Mouse (Mus musculus) heart, adult 9 months (tissue): ENCODE data around the gene Plxnd1.

Source experiments
- DNase-seq, 2 experiments: peaks; one replicate each; pipeline ENCODE4 v3.0.0; 2022; ENCODE audit warnings: low spot score in 2 of 2

The Plxnd1 gene

DNA sequence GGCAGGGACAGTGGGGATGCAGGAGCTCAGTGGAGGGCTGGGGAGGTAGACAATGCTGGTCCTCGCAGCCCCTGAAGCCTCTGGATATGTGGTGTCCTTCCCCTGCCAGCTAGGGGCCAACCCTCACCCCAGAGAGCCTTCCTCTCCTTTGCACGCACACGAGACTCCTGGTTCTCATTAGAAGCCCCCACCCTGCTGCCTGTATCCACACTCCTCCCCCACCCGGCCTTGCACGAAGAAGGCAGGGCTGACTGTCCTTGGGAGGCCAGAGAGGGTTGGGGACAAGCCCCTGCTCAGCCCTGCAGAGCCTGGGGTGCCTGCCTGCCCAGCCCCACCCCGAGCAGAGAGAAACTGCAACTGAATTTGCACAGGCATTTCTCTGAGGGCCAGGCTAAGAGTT is 37.1 kb downstream of the Plxnd1 start:
- DNase-seq = no peak

- peak in 1 of 2 experiments; percentile 67 for DNase-seq
Measured at GRCm38 (mm10) chr6:115956922-115957601, 37.7 kb downstream of the Plxnd1 start.

DNA sequence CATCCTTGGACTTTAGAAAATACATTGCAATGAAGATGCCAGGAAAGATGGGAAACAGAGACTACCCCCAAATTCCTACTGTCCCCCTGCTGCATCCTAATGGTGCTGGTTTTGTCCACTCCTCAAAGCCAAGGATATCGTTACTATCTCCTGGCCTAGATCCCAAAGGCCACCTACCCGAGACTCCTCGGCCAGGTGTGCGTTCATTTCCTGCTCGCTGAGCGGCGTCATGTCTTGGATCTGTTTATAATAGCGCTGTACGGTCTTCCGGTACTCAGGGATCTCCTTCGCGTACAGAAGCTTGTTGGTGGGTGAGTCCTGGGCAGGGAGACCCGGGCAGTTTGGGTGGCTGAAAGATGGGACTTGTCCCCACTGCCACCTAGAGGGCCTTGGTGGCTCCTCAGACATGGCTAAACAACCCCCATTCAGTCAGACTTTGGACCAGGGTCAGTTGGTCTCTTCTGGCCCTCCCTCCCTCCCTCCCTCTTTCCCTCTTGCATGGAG is 38.3 kb downstream of the Plxnd1 start:
- DNase-seq = no peak

GRCm38 (mm10) chr6:115955664-115956063 is 39.1 kb downstream of the Plxnd1 start:
- DNase-seq = no peak

DNA sequence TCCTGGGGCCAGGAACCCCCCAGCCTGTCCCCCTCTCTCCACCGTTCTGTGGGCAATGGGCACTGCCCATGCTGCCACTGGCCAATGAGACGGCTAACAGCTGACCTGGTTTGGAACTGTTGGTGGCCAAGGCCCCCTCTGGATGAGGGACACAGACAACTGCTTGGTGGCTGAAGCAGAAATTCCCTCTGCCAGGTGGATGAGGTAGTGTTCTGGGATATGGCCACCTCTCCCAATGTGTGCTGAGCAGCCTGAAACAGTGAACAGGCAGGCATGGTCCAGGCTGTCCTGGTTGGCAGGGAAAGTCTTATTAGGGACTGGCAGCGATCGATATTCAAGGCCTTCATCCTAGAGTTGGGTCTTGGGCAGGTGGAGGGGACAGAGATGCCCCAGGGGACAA is 39.6 kb downstream of the Plxnd1 start:
- DNase-seq = no peak

GRCm38 (mm10) chr6:115954506-115955074 is 40.2 kb downstream of the Plxnd1 start:
- no peak for DNase-seq

DNA sequence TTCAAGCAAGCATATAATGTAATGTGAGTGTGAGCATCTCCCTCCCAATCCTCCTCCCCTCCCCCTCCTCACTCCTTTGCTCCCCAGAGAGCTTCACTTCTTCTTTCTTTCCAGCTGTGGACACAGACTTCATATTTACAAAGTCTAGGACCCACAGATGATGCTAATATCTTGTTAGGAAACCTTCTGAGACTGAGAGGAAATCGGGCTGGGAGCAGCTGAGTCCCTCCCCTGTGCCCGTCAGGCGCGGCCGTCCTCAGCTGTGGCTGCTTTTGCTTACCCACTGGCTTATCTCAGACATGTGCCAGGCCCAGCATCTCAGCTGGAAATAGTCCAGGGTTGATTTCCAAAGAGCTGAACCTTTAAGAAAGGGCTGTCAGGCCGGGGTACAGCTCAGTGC is 48.4 kb downstream of the Plxnd1 start:
- DNase-seq = no peak

GRCm38 (mm10) chr6:115945633-115946032 is 49.2 kb downstream of the Plxnd1 start:
- no peak for DNase-seq

DNA sequence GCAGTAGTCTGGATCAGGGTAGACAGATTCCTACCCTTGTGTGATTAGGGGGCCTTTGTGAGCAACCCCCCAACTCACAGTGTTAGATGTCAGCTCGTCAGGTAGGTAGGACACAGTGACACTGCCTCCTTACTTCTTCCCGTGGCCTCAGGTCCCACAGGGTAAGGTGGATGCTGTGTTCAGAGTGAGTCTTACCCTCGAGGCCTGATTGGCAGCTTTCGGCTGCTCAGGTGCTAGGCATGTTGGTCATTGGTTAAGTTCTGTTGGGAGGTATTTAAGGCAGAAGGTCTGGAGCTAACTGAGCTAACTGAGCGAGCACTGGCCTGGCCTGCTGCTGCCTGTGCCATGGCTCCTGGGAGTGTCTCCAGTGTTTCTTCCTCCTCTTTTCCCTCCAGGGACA is 50.2 kb downstream of the Plxnd1 start, which contains the start of gene H1foo:
H1foo (plus strand) TSS at position 301 of the 400 bp plus-strand sequence.
- DNase-seq = no peak

GRCm38 (mm10) chr6:115943498-115944427 is 51.0 kb downstream of the Plxnd1 start:
- peak in 1 of 2 experiments; percentile 51 for DNase-seq

DNA sequence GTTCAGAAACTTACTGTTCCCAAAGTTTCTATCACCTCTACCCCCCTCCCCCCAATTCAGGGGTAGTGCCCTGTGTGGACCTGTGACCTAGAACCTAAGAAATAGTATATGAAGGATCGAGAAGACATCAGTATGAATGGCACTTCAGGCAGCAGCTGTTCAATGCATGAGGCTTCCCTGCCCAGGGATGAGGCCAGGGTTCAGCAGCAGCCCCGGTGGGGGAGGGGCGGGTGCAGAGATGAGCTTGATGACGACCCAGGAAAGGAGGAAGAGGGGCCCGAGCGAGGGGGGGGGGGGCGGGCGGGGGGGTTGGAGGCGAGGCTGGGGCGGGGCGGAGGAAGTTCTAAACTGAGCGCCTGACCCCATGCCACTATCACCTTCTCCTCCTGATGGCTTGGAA is 53.7 kb downstream of the Plxnd1 start:
- no peak for DNase-seq

DNA sequence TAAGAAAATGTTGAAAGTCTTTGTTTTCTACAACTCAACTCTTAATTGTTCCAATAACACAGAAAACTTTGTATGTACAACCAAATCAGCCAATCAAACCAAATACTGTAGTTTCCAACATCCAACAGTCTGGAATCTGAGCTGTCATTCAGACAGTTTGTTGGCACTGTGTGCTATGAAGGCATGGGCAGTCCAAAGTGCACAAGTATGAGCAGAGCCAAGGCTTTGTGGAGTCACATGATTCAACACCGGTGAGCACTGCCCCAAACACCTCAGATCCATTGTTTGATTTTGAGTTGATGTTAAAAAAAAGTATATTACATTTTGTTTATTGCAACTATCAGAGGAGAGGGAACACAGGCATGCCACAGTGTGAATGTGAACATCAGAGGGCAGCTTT is 54.2 kb downstream of the Plxnd1 start:
- DNase-seq = no peak

- DNase-seq = no peak
Measured at GRCm38 (mm10) chr6:115938798-115939197, 56.0 kb downstream of the Plxnd1 start.

- DNase-seq = no peak
Measured at GRCm38 (mm10) chr6:115938011-115938410, 56.8 kb downstream of the Plxnd1 start.

DNA sequence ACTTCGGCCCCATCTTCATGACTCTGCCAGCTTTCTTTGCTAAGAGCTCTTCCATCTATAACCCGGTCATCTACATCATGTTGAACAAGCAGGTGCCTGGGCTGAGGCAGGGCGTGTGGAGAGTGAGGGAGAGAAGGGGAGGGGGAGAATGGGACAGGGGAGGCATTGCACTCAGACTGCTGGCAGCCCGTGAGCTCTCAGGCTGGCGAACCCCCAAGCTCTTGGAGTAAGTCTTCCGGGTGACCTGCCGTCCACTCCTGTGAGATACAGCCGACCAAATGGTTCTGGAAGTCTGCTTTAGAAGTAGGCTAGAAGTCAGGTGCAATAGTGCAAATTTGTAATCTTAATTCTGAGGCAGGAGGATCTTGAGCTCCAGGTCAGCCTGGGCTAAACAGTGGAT is 59.3 kb downstream of the Plxnd1 start:
- no peak for DNase-seq

DNA sequence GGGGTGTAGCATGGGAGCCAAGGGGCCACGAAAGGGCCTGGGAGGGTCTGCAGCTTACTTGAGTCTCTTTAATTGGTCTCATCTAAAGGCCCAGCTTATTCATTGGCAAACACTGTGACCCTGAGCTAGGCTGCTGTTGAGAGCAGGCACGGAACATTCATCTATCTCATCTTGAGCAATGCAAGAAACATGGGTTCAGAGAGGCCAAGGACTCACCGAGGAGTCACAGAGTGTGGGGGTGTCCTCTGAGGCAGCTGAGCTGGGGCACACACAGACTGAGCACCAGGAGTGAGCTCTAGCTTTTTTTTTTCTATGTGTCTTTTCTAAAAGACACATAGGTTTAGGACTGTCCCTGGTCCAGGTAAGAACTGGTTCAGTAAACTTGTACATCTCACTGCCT is 62.4 kb downstream of the Plxnd1 start:
- DNase-seq = no peak

DNA sequence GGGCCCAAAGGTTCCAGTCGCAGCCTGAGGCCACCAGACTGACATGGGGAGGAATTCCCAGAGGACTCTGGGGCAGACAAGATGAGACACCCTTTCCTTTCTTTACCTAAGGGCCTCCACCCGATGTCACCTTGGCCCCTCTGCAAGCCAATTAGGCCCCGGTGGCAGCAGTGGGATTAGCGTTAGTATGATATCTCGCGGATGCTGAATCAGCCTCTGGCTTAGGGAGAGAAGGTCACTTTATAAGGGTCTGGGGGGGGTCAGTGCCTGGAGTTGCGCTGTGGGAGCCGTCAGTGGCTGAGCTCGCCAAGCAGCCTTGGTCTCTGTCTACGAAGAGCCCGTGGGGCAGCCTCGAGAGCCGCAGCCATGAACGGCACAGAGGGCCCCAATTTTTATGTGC is 63.2 kb downstream of the Plxnd1 start, which contains the start of gene Rho:
Rho (plus strand) TSS at position 110 of the 400 bp plus-strand sequence.
- no peak for DNase-seq

GRCm38 (mm10) chr6:115930018-115930417 is 64.8 kb downstream of the Plxnd1 start:
- no peak for DNase-seq

DNA sequence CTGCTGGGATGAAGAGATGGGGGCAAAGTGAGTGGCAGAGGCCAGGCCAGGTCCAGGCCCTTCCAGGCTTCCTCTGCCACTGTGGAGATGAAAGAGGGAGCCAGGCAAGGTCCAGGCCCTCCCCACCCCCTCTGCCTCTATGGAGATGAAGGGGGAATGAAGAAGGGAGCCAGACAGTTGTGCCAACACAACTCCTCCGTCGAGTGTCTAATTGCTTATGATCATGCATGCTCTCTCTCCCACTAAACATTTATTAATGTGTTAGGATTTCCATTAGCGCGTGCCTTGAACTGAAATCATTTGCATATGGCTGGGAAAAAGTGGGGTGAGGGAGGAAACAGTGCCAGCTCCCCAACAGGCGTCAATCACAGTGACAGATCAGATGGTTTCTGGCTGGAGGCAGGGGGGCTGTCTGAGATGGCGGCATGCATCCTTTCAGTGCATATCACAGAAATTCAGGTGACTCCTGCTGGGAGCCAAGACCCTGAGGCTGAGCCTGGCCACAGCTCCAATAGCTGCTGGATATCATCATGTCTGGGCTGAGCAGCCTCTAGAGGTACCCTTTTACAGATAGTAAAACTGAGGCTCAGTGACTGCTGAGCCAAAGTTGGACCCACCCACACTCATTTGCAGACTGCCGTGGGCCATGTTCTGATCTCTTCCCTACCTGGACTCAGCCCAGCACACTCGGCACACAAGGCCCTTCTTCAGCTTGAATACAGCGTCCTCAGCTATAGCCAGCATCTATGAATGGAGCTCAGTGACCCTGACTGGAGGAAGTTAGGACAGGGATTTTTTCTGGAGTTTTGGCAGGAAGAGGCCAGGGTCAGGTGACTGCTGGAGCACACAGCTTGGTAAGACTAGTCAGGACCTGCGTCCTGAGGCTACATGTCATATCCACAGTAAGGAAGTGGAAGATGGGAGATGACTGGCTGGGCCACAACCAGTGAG is 67.2 kb downstream of the Plxnd1 start:
- no peak for DNase-seq

GRCm38 (mm10) chr6:115926416-115926815 is 68.4 kb downstream of the Plxnd1 start:
- DNase-seq = no peak

- no peak for DNase-seq
Measured at GRCm38 (mm10) chr6:115924829-115925228, 70.0 kb downstream of the Plxnd1 start.
